Mouse (Mus musculus) liver, postnatal 0 days (tissue): Measurements from ENCODE around the gene Anapc11. TPM values are rescaled to one million over a fixed set of nuclear protein-coding genes. Genes with fewer than 3 reads are reported as not detected.

Experiments used
- ATAC-seq: fragments of 200-750 bp; cut with Nextera tagmentation; 2 replicates; pipeline ENCODE4 v1.8.0; 2017; ENCODE audit warnings: mild to moderate bottlenecking, moderate library complexity
- DNase-seq: peaks from one replicate; pipeline ENCODE4 v3.0.0-alpha.2; 2016
- H3K27ac ChIP-seq: fragments of 300-500 bp; sonication (generic); 2 replicates; pipeline ENCODE4 v1.5.1; 2014; ENCODE audit warnings: antibody characterized with exemption, moderate library complexity, mild to moderate bottlenecking, low read depth
- H3K27me3 ChIP-seq: fragments of 300-500 bp; sonication (generic); 2 replicates; pipeline ENCODE4 v1.6.1; 2014; ENCODE audit warnings: low read length, control low read depth, mixed read lengths; ENCODE audit not compliant: insufficient read depth
- H3K36me3 ChIP-seq: fragments of 300-500 bp; sonication (generic); replicated peaks from 2 replicates; pipeline ENCODE4 v1.6.1; 2014; ENCODE audit warnings: mild to moderate bottlenecking, control low read depth, low read length, moderate library complexity, mixed read lengths; ENCODE audit not compliant: insufficient read depth
- H3K4me1 ChIP-seq: fragments of 300-500 bp; sonication (generic); 2 replicates; pipeline ENCODE4 v1.6.1; 2014; ENCODE audit warnings: antibody characterized with exemption, mild to moderate bottlenecking, control low read depth; ENCODE audit not compliant: insufficient read depth
- H3K4me2 ChIP-seq: fragments of 300-500 bp; sonication (generic); 2 replicates; pipeline ENCODE4 v1.6.1; 2014; ENCODE audit warnings: low read depth, mild to moderate bottlenecking, low read length, moderate library complexity, mixed read lengths
- H3K4me3 ChIP-seq: fragments of 300-500 bp; sonication (generic); 2 replicates; pipeline ENCODE4 v1.5.1; 2014; ENCODE audit warnings: low read depth, low read length
- H3K9ac ChIP-seq: fragments of 300-500 bp; sonication (generic); replicated peaks from 2 replicates; pipeline ENCODE4 v1.6.1; 2014; ENCODE audit warnings: mild to moderate bottlenecking, moderate library complexity
- H3K9me3 ChIP-seq: fragments of 300-500 bp; sonication (generic); 2 replicates; pipeline ENCODE4 v1.6.1; 2016; ENCODE audit warnings: mild to moderate bottlenecking, control low read depth, low read length, mixed read lengths
- CTCF ChIP-seq: sonication (generic); IDR thresholded peaks from 2 replicates; pipeline ENCODE4 v1.5.1; 2016; ENCODE audit warnings: antibody characterized with exemption, low read depth
- EP300 ChIP-seq: IDR thresholded peaks from 2 replicates; pipeline ENCODE4 v1.6.1; 2016; ENCODE audit warnings: antibody characterized with exemption, low read depth, mild to moderate bottlenecking
- WGBS: fragments of 180-500 bp; shearing (Covaris S2); extraction: QIAGEN DNeasy Blood & Tissue Kit; methylation state at CpG from one replicate; pipeline ENCODE4 v1.1.7; 2014; ENCODE audit not compliant: insufficient replicate concordance; 5-methylcytosine and 5-hydroxymethylcytosine counted together
- polyA plus RNA-seq: library from polyadenylated mRNA; unstranded; fragments of >200 nt; fragmentation: Nextera tagmentation; extraction: Ambion mirVana; gene quantifications from 2 replicates; pipeline ENCODE4 v1.2.1, GENCODE M21; 2015

The Anapc11 gene
- polyA plus RNA-seq, 1 experiment from 2014 or later, result 46.1 TPM

- Histone ChIP-seq H3K9me3 (no peaks in the 10 kb centered on the region), H3K27me3 (no peaks in the 10 kb centered on the region), H3K4me3 (no peak overlapping the region), H3K27ac (no peak overlapping the region), H3K4me2 (no peak overlapping the region), H3K36me3 (peaks cover 57% of the 10 kb centered on the region), H3K9ac (no peak overlapping the region), H3K4me1 (peaks cover 47% of the 10 kb centered on the region)
- WGBS, result 93% methylated on average over 6 of the region's 6 CpGs
- ATAC-seq, result no peak
- no peak for DNase-seq
- no peak for TF ChIP-seq CTCF
- no peak for TF ChIP-seq EP300
Observed at GRCm38 (mm10) chr11:120622805-120623204, 24.6 kb downstream of the Anapc11 start.

GRCm38 (mm10) chr11:120623961-120624679 lies 25.9 kb downstream of the Anapc11 start:
- peak; percentile 84 for DNase-seq
- no peaks in the 10 kb centered on the region for H3K27me3 ChIP-seq
- H3K4me3 ChIP-seq, result peak overlapping the region; percentile 99
- 11% methylated on average over 30 of the region's 30 CpGs for whole genome bisulfite sequencing
- ATAC-seq, result peak; percentile 78
- peaks cover 53% of the 10 kb centered on the region for H3K36me3 ChIP-seq
- peak overlapping the region; percentile 97 for H3K27ac ChIP-seq
- peaks cover 46% of the 10 kb centered on the region for H3K4me1 ChIP-seq
- no peaks in the 10 kb centered on the region for H3K9me3 ChIP-seq
- peak overlapping the region; percentile 78 for H3K4me2 ChIP-seq
- TF ChIP-seq EP300, result no peak
- peak; percentile 87 for TF ChIP-seq CTCF
- H3K9ac ChIP-seq, result peak overlapping the region; percentile 98

GRCm38 (mm10) chr11:120624680-120625111 lies 26.5 kb downstream of the Anapc11 start:
- H3K9ac ChIP-seq, result peak overlapping the region; percentile 98
- WGBS, result under 1% methylated on average over 46 of the region's 53 CpGs
- H3K27me3 ChIP-seq, result no peaks in the 10 kb centered on the region
- H3K36me3 ChIP-seq, result peaks cover 49% of the 10 kb centered on the region
- no peaks in the 10 kb centered on the region for H3K9me3 ChIP-seq
- ATAC-seq (peak; percentile 63), DNase-seq (peak; percentile 89)
- TF ChIP-seq CTCF, result no peak
- no peak for TF ChIP-seq EP300
- peak overlapping the region; percentile 97 for H3K27ac ChIP-seq
- H3K4me3 ChIP-seq, result peak overlapping the region; percentile 99
- peaks cover 52% of the 10 kb centered on the region for H3K4me1 ChIP-seq
- peak overlapping the region; percentile 78 for H3K4me2 ChIP-seq

GRCm38 (mm10) chr11:120625152-120625775 lies 27.0 kb downstream of the Anapc11 start, which contains the start of gene Sirt7:
TSS of gene Sirt7 (minus strand) at chr11:120625240.
- no peak for DNase-seq
- H3K4me2 ChIP-seq, result peak within 1 kb of the TSS; percentile 78
- ATAC-seq, result no peak
- H3K4me3 ChIP-seq, result peak within 1 kb of the TSS; percentile 99
- H3K36me3 ChIP-seq, result peaks cover 43% of the 10 kb centered on the region
- peak within 1 kb of the TSS; percentile 98 for H3K9ac ChIP-seq
- TF ChIP-seq EP300, result peak; percentile 20; the same call in 1 of the 2 replicates
- TF ChIP-seq CTCF, result no peak
- 14% methylated on average over 5 of the region's 5 CpGs for WGBS
- H3K9me3 ChIP-seq, result no peaks in the 10 kb centered on the region
- peak within 1 kb of the TSS; percentile 97 for H3K27ac ChIP-seq
- no peaks in the 10 kb centered on the region for H3K27me3 ChIP-seq
- H3K4me1 ChIP-seq, result peaks cover 58% of the 10 kb centered on the region

GRCm38 (mm10) chr11:120626785-120627467 lies 28.7 kb downstream of the Anapc11 start:
- no peak for DNase-seq
- TF ChIP-seq CTCF (no peak), EP300 (no peak)
- Histone ChIP-seq H3K27ac (peak overlapping the region; percentile 99), H3K36me3 (peaks cover 27% of the 10 kb centered on the region), H3K9me3 (no peaks in the 10 kb centered on the region), H3K4me3 (no peak overlapping the region), H3K4me2 (peak overlapping the region; percentile 84), H3K4me1 (peaks cover 73% of the 10 kb centered on the region), H3K27me3 (no peaks in the 10 kb centered on the region), H3K9ac (peak overlapping the region; percentile 42; the same call in 1 of the 2 replicates)
- WGBS, result 85% methylated on average over 11 of the region's 11 CpGs
- no peak for ATAC-seq
